Mouse (Mus musculus) embryonic fibroblast, embryonic 13.5 days (primary cell): ENCODE measurements around the gene Larp1.

Source experiments
- CTCF ChIP-seq: IDR thresholded peaks from 2 replicates; pipeline ENCODE4 v1.5.1; 2011; ENCODE audit warnings: mild to moderate bottlenecking, control low read depth, low read length, moderate library complexity, borderline replicate concordance; ENCODE audit not compliant: insufficient read depth
- POLR2A ChIP-seq: IDR thresholded peaks from 2 replicates; pipeline ENCODE4 v1.6.1; 2011; ENCODE audit warnings: low read depth, mild to moderate bottlenecking, control low read depth, low read length, moderate library complexity

- no peak for TF ChIP-seq CTCF
- TF ChIP-seq POLR2A = no peak
These were observed 22.0 kb upstream of the Larp1 start for GRCm38 (mm10) chr11:57986861-57987260.
